Mouse (Mus musculus) midbrain, embryonic 16.5 days (tissue): ENCODE results near the gene Sephs1. TPM values are rescaled to one million over a fixed set of nuclear protein-coding genes. Genes with fewer than 3 reads are reported as not detected.
"Not testable (repeated sequence)": the region's sequence is repeated elsewhere in the genome, so short reads cannot be mapped to it uniquely, and the experiment has no call there.

Source experiments
- ATAC-seq: fragments of 200-750 bp; cut with Nextera tagmentation; 2 replicates; pipeline ENCODE4 v1.8.0; 2017; ENCODE audit warnings: moderate TSS enrichment
- H3K27ac ChIP-seq: fragments of 300-500 bp; sonication (generic); 2 replicates; pipeline ENCODE4 v1.5.1; 2014; ENCODE audit warnings: mild to moderate bottlenecking, low read length, mixed read lengths
- H3K27me3 ChIP-seq: fragments of 300-500 bp; sonication (generic); 2 replicates; pipeline ENCODE4 v1.6.1; 2014; ENCODE audit warnings: low read depth, low read length, mixed read lengths; ENCODE audit not compliant: control insufficient read depth, insufficient read depth
- H3K36me3 ChIP-seq: fragments of 300-500 bp; sonication (generic); 2 replicates; pipeline ENCODE4 v1.6.1; 2014; ENCODE audit warnings: mild to moderate bottlenecking, low read length, moderate library complexity, mixed read lengths; ENCODE audit not compliant: control insufficient read depth, insufficient read depth
- H3K4me1 ChIP-seq: fragments of 300-500 bp; sonication (generic); 2 replicates; pipeline ENCODE4 v1.6.1; 2014; ENCODE audit warnings: mild to moderate bottlenecking, low read length, mixed read lengths; ENCODE audit not compliant: control insufficient read depth, insufficient read depth
- H3K4me2 ChIP-seq: fragments of 300-500 bp; sonication (generic); 2 replicates; pipeline ENCODE4 v1.6.1; 2014; ENCODE audit warnings: mild to moderate bottlenecking, low read length, mixed read lengths
- H3K4me3 ChIP-seq: fragments of 300-500 bp; sonication (generic); 2 replicates; pipeline ENCODE4 v1.5.1; 2014; ENCODE audit warnings: low read depth, mild to moderate bottlenecking, low read length, moderate library complexity, mixed read lengths
- H3K9ac ChIP-seq: fragments of 300-500 bp; sonication (generic); 2 replicates; pipeline ENCODE4 v1.6.1; 2014; ENCODE audit warnings: low read depth, low read length, mixed read lengths
- H3K9me3 ChIP-seq: fragments of 300-500 bp; sonication (generic); replicated peaks from 2 replicates; pipeline ENCODE4 v1.6.1; 2014; ENCODE audit warnings: mild to moderate bottlenecking, low read length, mixed read lengths; ENCODE audit not compliant: control insufficient read depth, poor library complexity, severe bottlenecking
- WGBS: fragments of 180-500 bp; shearing (Covaris S2); extraction: QIAGEN DNeasy Blood & Tissue Kit; methylation state at CpG from one replicate; pipeline ENCODE4 v1.1.7; 2014; 5-methylcytosine and 5-hydroxymethylcytosine counted together
- polyA plus RNA-seq: library from polyadenylated mRNA; unstranded; fragments of >200 nt; fragmentation: Nextera tagmentation; extraction: Ambion mirVana; gene quantifications from 2 replicates; pipeline ENCODE4 v1.2.1, GENCODE M21; 2015

Gene Sephs1
- polyA plus RNA-seq, 1 experiment from 2014 or later, result 52.7 TPM

DNA sequence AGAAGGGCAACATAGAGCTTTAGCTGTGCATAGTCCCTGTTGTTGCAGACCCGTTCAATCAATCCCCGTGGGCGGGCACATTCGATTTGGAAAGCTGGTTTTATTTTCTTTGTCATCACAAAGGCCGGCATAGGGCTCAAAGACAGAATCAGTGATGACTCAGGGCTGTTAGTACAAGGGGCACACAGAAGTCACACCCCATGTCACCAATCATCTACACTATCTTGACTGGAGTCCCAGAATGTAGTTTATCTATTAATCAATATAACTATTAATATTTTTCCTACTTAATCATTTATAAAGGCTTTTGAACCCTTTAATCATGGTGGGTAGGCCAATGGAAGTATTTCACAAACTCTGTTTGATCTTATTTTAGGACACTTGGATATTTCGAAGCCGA lies 56.6 kb downstream of the Sephs1 start:
- Histone ChIP-seq H3K9me3 (no peaks in the 10 kb centered on the region), H3K9ac (no peak overlapping the region), H3K27ac (no peak overlapping the region), H3K4me1 (no peaks in the 10 kb centered on the region), H3K4me3 (no peak overlapping the region), H3K27me3 (no peaks in the 10 kb centered on the region), H3K4me2 (no peak overlapping the region), H3K36me3 (peaks cover 22% of the 10 kb centered on the region)
- ATAC-seq, result no peak
- 92% methylated on average over 7 of the region's 7 CpGs for WGBS

DNA sequence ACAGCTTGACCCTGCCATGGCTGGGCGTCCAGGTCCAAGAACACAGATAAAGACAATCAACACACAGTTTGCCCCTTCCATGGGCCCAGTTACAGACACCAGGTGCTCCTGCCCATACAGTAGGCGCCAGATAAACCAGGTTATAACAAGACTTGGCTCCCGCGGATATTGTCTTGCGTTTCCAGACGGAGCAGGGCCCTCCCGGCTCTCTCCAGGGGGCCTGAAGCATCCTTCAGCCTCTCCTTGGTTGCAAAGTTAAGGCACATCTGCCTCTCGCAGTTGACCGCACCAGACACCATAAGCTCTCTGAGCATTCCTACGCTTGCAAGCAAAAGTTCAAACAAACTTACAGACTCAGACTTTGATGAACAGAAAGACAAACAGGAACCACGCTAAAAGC lies 59.5 kb downstream of the Sephs1 start:
- Histone ChIP-seq H3K9me3 (0 out of 2 replicates have a peak, but pooled peaks cover 4% of the 10 kb centered on the region), H3K4me1 (no peaks in the 10 kb centered on the region), H3K27ac (no peak overlapping the region), H3K36me3 (peaks cover 20% of the 10 kb centered on the region), H3K4me3 (no peak overlapping the region), H3K4me2 (no peak overlapping the region), H3K27me3 (no peaks in the 10 kb centered on the region), H3K9ac (no peak overlapping the region)
- WGBS, result 95% methylated on average over 11 of the region's 11 CpGs
- no peak for ATAC-seq

DNA sequence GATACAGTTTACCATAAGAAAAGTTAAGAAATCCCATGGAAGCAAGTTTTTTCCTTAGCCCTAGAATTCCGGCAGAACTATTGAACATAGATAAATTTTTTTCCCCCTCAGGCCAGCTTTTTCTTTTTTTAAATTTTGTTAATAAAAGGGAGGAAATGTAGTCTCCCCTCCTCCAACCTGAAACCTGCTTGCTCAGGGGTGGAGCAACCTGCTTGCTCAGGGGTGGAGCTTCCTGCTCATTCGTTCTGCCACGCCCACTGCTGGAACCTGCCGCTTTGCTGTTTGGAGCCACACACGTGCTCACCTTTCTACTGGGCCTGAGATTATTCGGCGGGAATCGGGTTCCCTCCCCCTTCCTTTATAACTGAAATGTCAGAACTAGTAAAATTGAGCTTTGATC lies 68.3 kb downstream of the Sephs1 start:
- H3K36me3 ChIP-seq, H3K9ac ChIP-seq, H3K4me1 ChIP-seq, H3K4me2 ChIP-seq, H3K9me3 ChIP-seq, H3K27me3 ChIP-seq, ATAC-seq, H3K27ac ChIP-seq, H3K4me3 ChIP-seq: not testable (repeated sequence)
- 84% methylated on average over 5 of the region's 8 CpGs for WGBS

DNA sequence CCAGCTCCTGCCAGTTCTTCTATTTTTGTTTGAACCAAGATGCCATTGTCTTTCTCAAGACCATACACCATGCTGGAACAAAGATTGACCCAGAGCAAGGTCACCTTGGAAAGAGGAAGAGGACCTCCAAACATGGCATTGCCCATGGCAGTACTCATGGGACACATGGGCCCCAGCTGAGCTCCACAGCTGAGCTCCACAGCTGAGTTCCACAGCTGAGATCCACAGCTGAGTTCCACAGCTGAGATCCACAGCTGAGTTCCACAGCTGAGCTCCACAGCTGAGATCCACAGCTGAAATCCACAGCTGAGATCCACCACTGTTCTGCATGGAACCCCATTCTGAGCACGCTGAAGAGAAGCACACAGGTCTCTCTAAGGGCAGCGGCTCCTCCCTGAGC lies 69.6 kb downstream of the Sephs1 start:
- Histone ChIP-seq H3K4me1 (no peaks in the 10 kb centered on the region), H3K4me2 (no peak overlapping the region), H3K27ac (no peak overlapping the region), H3K27me3 (no peaks in the 10 kb centered on the region), H3K36me3 (no peaks in the 10 kb centered on the region), H3K4me3 (no peak overlapping the region), H3K9ac (no peak overlapping the region), H3K9me3 (no peaks in the 10 kb centered on the region)
- no peak for ATAC-seq
- 91% methylated on average over 2 of the region's 2 CpGs for WGBS

DNA sequence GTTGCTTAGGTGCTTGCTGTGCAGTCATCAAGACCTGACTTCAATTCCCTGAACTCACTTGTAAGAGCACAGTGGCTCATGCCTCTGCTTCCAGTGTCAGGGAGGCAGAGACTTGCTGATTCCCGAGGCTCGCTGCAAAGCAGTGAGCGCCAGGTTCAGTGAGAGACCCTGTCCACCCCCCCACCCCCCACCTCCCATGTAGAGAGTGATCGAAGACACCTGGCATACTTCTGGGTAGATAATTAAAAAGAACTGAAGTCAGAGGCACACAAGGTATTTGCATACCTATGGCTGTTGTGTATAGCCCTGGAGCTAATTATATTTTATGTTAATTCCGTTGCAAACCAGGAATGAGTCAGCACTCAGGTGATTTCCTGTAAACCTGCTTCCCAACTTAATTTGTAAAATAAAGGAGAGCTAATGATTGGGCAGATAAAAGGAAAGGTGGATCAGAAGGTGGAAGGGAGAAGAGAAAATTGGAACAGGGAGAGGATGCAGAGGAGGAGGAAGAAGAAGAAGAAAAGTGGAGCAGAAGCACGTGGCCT lies 72.9 kb downstream of the Sephs1 start:
- no peak overlapping the region for H3K4me2 ChIP-seq
- no peak overlapping the region for H3K27ac ChIP-seq
- ATAC-seq, result no peak
- H3K4me1 ChIP-seq, result no peaks in the 10 kb centered on the region
- H3K9me3 ChIP-seq, result no peaks in the 10 kb centered on the region
- WGBS, result 88% methylated on average over 6 of the region's 6 CpGs
- no peaks in the 10 kb centered on the region for H3K27me3 ChIP-seq
- H3K9ac ChIP-seq, result no peak overlapping the region
- no peak overlapping the region for H3K4me3 ChIP-seq
- H3K36me3 ChIP-seq, result no peaks in the 10 kb centered on the region

DNA sequence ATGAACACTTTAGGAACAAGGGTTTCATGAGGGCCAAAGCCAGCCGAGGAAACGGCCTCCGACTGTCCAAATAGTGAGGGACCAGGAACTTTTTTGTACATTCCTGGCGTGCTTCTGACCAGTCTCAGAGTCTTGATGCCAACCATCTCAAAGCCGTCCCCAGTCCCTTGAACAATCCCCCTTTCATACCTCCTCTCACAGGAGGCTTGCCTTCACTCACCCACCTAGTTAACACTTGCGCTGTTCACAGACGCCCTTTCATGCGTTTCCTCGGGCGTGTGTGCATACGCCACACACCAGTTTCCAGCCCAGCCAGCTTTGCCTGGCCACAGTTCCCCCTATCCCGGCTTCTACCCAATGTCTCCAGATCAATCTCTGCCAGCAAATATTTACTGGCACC lies 76.7 kb downstream of the Sephs1 start:
- Histone ChIP-seq H3K4me3 (no peak overlapping the region), H3K27ac (no peak overlapping the region), H3K36me3 (no peaks in the 10 kb centered on the region), H3K4me1 (no peaks in the 10 kb centered on the region), H3K9me3 (no peaks in the 10 kb centered on the region), H3K27me3 (no peaks in the 10 kb centered on the region), H3K4me2 (no peak overlapping the region), H3K9ac (no peak overlapping the region)
- 92% methylated on average over 12 of the region's 12 CpGs for WGBS
- no peak for ATAC-seq

Other genes with a start within 250 kb of the Sephs1 start
- 45.2 and 49.0 TPM in 2 replicates for gene Prpf18, start 229.5 kb upstream of the Sephs1 start, polyA plus RNA-seq
- 6.0 and 6.2 TPM in 2 replicates for gene Bend7, start 163.7 kb upstream of the Sephs1 start, polyA plus RNA-seq
- gene Phyh, start 37.5 kb downstream of the Sephs1 start, polyA plus RNA-seq, result 83.4 and 99.9 TPM in 2 replicates
- 0.33 and 0.81 TPM in 2 replicates for gene Ucma, start 94.6 kb downstream of the Sephs1 start, polyA plus RNA-seq
- 3.0 and 3.4 TPM in 2 replicates for gene Mcm10, start 131.2 kb downstream of the Sephs1 start, polyA plus RNA-seq
- gene Optn, start 182.5 kb downstream of the Sephs1 start, polyA plus RNA-seq, result 18.0 and 24.3 TPM in 2 replicates